Mouse (Mus musculus): ENCODE data around the gene Sncg. TPM values are rescaled to one million over a fixed set of nuclear protein-coding genes. Genes with fewer than 3 reads are reported as not detected.
"Not testable (repeated sequence)": the region's sequence is repeated elsewhere in the genome, so short reads cannot be mapped to it uniquely, and the experiment has no call there.

The Sncg gene
- polyA plus RNA-seq, 1 experiment from 2014 or later, result 6.8 TPM

DNA sequence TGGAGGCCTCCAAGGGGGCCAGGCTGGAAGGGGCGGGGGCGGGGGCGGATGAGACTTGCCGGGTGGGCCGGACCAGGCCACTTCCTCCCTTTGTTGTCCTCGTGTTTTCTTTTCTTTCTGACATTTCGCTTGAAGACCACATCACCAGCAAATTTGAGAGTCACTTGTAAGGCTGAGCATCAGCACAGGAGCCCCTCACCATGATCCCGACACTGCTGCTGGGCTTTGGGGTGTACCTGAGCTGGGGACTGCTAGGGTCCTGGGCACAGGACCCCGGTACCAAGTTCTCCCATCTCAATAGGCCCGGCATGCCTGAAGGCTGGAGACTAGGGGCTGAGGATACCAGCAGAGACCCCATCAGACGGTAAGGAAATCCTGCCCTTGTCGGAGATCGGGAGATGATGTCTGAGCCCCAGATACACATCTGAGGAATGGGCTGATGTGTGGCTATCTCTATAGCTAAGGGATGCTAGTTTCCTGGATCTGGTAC is 871 bp upstream of the Sncg start, which contains the start of gene Mmrn2:
Gene Mmrn2 (plus strand): TSS at position 51 of the 490 bp plus-strand sequence.
- Histone ChIP-seq H3K4me1 (replicated peaks; ENCODE audit: control insufficient read depth, insufficient read depth, low read length) (peaks cover 24% of the 10 kb centered on the region), H3K4me2 (ENCODE audit: low read depth, low read length) (peak within 1 kb of the TSS; percentile 49), H3K27ac (ENCODE audit: low read length) (0 out of 2 replicates have a peak within 1 kb of the TSS, but pooled peaks have one; percentile 43), H3K9ac (ENCODE audit: low read length) (peak within 1 kb of the TSS; percentile 50), H3K4me3 (ENCODE audit: low read length) (peak within 1 kb of the TSS; percentile 40), H3K27me3 (ENCODE audit: control insufficient read depth, insufficient read depth, low read depth, low read length) (no peaks in the 10 kb centered on the region), H3K9me3 (ENCODE audit: control insufficient read depth, low read length) (no peaks in the 10 kb centered on the region), H3K36me3 (ENCODE audit: control insufficient read depth, insufficient read depth, low read length) (no peaks in the 10 kb centered on the region)
- no peak for ATAC-seq (ENCODE audit: low read depth)
- WGBS, result 67% methylated on average over 13 of the region's 13 CpGs

- H3K4me3 ChIP-seq (ENCODE audit: low read length), result no peak overlapping the region
- no peak overlapping the region for H3K27ac ChIP-seq (ENCODE audit: low read length)
- H3K4me2 ChIP-seq (ENCODE audit: low read depth, low read length), result no peak overlapping the region
- no peak overlapping the region for H3K9ac ChIP-seq (ENCODE audit: low read length)
- 80% methylated on average over 6 of the region's 6 CpGs for WGBS
- H3K27me3 ChIP-seq (ENCODE audit: control insufficient read depth, insufficient read depth, low read depth, low read length), result no peaks in the 10 kb centered on the region
- H3K36me3 ChIP-seq (ENCODE audit: control insufficient read depth, insufficient read depth, low read length), result no peaks in the 10 kb centered on the region
- H3K4me1 ChIP-seq (replicated peaks; ENCODE audit: control insufficient read depth, insufficient read depth, low read length), result peaks cover 19% of the 10 kb centered on the region
- no peaks in the 10 kb centered on the region for H3K9me3 ChIP-seq (ENCODE audit: control insufficient read depth, low read length)
- ATAC-seq (ENCODE audit: low read depth), result no peak
Measured at GRCm38 (mm10) chr14:34373581-34373980, 1.0 kb downstream of the Sncg start.

GRCm38 (mm10) chr14:34372646-34373045 is 1.9 kb downstream of the Sncg start:
- Histone ChIP-seq H3K4me3 (ENCODE audit: low read length) (no peak overlapping the region), H3K4me1 (replicated peaks; ENCODE audit: control insufficient read depth, insufficient read depth, low read length) (peaks cover 14% of the 10 kb centered on the region), H3K27ac (ENCODE audit: low read length) (no peak overlapping the region), H3K9ac (ENCODE audit: low read length) (no peak overlapping the region), H3K36me3 (ENCODE audit: control insufficient read depth, insufficient read depth, low read length) (no peaks in the 10 kb centered on the region), H3K27me3 (ENCODE audit: control insufficient read depth, insufficient read depth, low read depth, low read length) (no peaks in the 10 kb centered on the region), H3K9me3 (ENCODE audit: control insufficient read depth, low read length) (no peaks in the 10 kb centered on the region), H3K4me2 (ENCODE audit: low read depth, low read length) (no peak overlapping the region)
- ATAC-seq (ENCODE audit: low read depth), result 0 out of 2 replicates have a peak, but pooled peaks have one; percentile 21
- 80% methylated on average over 6 of the region's 6 CpGs for WGBS

GRCm38 (mm10) chr14:34371763-34372162 is 2.8 kb downstream of the Sncg start:
- Histone ChIP-seq H3K9ac (ENCODE audit: low read length) (no peak overlapping the region), H3K4me1 (replicated peaks; ENCODE audit: control insufficient read depth, insufficient read depth, low read length) (peaks cover 14% of the 10 kb centered on the region), H3K4me2 (ENCODE audit: low read depth, low read length) (no peak overlapping the region), H3K27me3 (ENCODE audit: control insufficient read depth, insufficient read depth, low read depth, low read length) (no peaks in the 10 kb centered on the region), H3K4me3 (ENCODE audit: low read length) (no peak overlapping the region), H3K9me3 (ENCODE audit: control insufficient read depth, low read length) (no peaks in the 10 kb centered on the region), H3K27ac (ENCODE audit: low read length) (no peak overlapping the region), H3K36me3 (ENCODE audit: control insufficient read depth, insufficient read depth, low read length) (no peaks in the 10 kb centered on the region)
- 79% methylated on average over 2 of the region's 2 CpGs for WGBS
- ATAC-seq (ENCODE audit: low read depth), result no peak

DNA sequence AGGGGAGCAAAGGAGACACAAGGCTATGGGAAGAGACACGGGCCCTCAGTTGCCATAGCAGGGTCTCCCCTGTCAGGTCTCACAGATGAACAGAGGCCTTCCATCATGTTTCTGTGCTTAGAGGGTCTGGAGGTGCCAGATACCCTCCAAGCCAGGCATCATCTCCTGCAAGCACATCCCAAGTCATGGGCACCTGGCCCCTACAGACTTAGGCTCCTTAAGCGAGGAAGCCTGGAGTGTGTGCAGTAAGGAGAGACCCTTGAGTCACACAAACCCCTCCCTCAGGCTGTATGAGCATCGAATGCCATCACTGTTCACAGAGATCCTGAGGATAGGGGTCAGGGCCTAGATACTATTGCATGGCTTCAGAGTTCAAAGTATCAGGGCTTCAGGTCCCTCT is 3.7 kb downstream of the Sncg start:
- 84% methylated on average over 3 of the region's 3 CpGs for WGBS
- H3K9ac ChIP-seq (ENCODE audit: low read length), result no peak overlapping the region

DNA sequence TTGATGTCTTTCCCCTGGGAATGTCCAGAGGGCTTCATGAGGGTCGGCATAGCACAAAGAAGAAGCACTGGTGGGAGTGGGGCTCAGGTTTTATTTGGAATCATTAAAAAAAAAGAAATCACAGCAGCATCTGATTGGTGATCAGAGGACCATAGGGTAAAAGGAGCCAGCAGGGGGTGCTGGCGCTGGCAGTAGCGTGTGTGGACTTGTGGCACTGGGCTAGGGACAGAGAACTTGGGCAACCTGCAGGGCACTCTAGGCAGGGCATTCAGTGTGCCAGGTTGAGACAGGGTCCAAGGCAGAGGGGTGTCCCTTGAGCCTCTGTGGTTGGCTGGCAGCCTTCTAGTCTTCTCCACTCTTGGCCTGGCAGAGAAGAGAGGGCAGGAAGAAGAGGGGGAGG is 4.4 kb downstream of the Sncg start:
- Histone ChIP-seq H3K4me2 (ENCODE audit: low read depth, low read length) (no peak overlapping the region), H3K27ac (ENCODE audit: low read length) (no peak overlapping the region), H3K27me3 (ENCODE audit: control insufficient read depth, insufficient read depth, low read depth, low read length) (no peaks in the 10 kb centered on the region), H3K4me3 (ENCODE audit: low read length) (no peak overlapping the region), H3K9me3 (ENCODE audit: control insufficient read depth, low read length) (no peaks in the 10 kb centered on the region), H3K4me1 (replicated peaks; ENCODE audit: control insufficient read depth, insufficient read depth, low read length) (peaks cover 14% of the 10 kb centered on the region), H3K36me3 (ENCODE audit: control insufficient read depth, insufficient read depth, low read length) (no peaks in the 10 kb centered on the region), H3K9ac (ENCODE audit: low read length) (no peak overlapping the region)
- no peak for ATAC-seq (ENCODE audit: low read depth)
- 60% methylated on average over 3 of the region's 3 CpGs for WGBS

More for the DNA sequence above, 3.7 kb downstream of the Sncg start:
- ATAC-seq (ENCODE audit: low read depth), result no peak
- H3K9me3 ChIP-seq (ENCODE audit: control insufficient read depth, low read length), result no peaks in the 10 kb centered on the region
- H3K4me3 ChIP-seq (ENCODE audit: low read length), result no peak overlapping the region
- no peak overlapping the region for H3K4me2 ChIP-seq (ENCODE audit: low read depth, low read length)
- no peaks in the 10 kb centered on the region for H3K27me3 ChIP-seq (ENCODE audit: control insufficient read depth, insufficient read depth, low read depth, low read length)
- H3K27ac ChIP-seq (ENCODE audit: low read length), result no peak overlapping the region
- no peaks in the 10 kb centered on the region for H3K36me3 ChIP-seq (ENCODE audit: control insufficient read depth, insufficient read depth, low read length)
- H3K4me1 ChIP-seq (replicated peaks; ENCODE audit: control insufficient read depth, insufficient read depth, low read length), result peaks cover 14% of the 10 kb centered on the region

DNA sequence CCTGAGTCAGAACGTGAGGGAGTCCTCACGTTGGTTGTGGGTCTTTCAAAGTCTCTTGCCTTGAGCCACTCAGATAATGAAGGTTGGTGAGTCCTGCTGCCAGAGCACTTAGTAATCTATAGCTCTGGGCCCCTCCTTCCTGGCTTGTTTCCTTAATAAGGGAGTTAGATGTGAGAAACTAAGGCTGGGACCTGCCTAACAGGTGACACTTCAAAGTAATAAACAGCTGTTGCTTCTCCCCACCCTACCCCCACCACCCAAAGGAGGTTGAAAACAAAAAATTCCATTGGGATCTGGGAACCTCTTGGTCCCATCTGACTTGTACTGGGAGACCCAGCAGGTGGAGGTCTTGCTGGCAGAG is 9.5 kb downstream of the Sncg start:
- WGBS, result 91% methylated on average over 2 of the region's 2 CpGs
- Histone ChIP-seq H3K4me3 (ENCODE audit: low read length) (no peak overlapping the region), H3K9ac (ENCODE audit: low read length) (no peak overlapping the region), H3K27ac (ENCODE audit: low read length) (no peak overlapping the region), H3K4me2 (ENCODE audit: low read depth, low read length) (no peak overlapping the region), H3K27me3 (ENCODE audit: control insufficient read depth, insufficient read depth, low read depth, low read length) (no peaks in the 10 kb centered on the region; the same call in 1 of the 2 replicates), H3K36me3 (ENCODE audit: control insufficient read depth, insufficient read depth, low read length) (no peaks in the 10 kb centered on the region), H3K9me3 (ENCODE audit: control insufficient read depth, low read length) (no peaks in the 10 kb centered on the region), H3K4me1 (replicated peaks; ENCODE audit: control insufficient read depth, insufficient read depth, low read length) (peaks cover 3% of the 10 kb centered on the region; the same call in 1 of the 2 replicates)
- no peak for ATAC-seq (ENCODE audit: low read depth)

DNA sequence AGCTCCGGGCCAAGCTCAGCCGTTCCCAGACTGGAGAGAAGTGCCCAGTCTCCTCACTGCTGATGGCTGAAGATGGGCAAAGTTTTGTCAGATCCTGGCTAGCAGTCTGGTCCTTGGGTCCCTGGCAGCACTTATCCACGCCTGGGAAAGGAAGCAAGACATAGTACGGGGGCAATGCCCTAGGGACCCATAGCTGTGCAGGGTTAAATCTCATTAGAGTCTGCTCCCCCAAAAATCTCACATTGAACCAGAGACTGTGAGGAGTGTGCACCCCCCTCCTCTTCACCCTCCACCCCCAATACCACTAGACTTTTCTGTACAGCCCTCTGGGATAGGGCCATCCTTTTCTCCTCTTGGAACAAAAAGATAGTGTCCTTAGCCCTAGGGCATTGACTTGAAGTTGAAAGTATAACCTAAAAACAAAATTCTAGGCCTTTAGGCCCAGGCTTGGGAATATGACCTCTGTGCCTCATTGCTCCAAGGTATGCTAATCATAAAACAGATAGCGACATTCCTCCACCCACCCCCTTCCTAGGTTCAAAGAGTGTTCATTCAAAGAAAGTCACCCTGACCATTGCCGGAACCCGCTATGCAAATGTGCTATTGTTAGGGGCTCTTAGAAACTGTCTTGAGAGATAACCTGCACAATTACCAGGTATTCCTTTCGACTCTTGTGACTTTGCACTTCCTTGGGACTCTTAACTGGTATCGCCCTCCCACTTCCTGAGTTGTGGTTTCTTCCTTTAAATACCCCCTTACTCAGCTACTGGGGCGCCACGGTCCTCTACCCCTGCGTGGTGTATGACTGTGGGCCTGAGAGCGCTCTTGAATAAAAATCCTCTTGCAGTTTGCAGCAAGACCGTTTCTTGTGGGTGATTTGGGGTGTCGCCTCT is 10.1 kb downstream of the Sncg start:
- H3K27me3 ChIP-seq (ENCODE audit: control insufficient read depth, insufficient read depth, low read depth, low read length); ATAC-seq (ENCODE audit: low read depth); H3K36me3 ChIP-seq (ENCODE audit: control insufficient read depth, insufficient read depth, low read length); H3K9me3 ChIP-seq (ENCODE audit: control insufficient read depth, low read length); H3K27ac ChIP-seq (ENCODE audit: low read length); H3K9ac ChIP-seq (ENCODE audit: low read length); H3K4me1 ChIP-seq (replicated peaks; ENCODE audit: control insufficient read depth, insufficient read depth, low read length): not testable (repeated sequence)
- H3K4me2 ChIP-seq (ENCODE audit: low read depth, low read length), result peak overlapping the region; percentile 90; the same call in 1 of the 2 replicates
- H3K4me3 ChIP-seq (ENCODE audit: low read length), result peak overlapping the region; percentile 53; the same call in 1 of the 2 replicates
- 83% methylated on average over 15 of the region's 15 CpGs for WGBS

DNA sequence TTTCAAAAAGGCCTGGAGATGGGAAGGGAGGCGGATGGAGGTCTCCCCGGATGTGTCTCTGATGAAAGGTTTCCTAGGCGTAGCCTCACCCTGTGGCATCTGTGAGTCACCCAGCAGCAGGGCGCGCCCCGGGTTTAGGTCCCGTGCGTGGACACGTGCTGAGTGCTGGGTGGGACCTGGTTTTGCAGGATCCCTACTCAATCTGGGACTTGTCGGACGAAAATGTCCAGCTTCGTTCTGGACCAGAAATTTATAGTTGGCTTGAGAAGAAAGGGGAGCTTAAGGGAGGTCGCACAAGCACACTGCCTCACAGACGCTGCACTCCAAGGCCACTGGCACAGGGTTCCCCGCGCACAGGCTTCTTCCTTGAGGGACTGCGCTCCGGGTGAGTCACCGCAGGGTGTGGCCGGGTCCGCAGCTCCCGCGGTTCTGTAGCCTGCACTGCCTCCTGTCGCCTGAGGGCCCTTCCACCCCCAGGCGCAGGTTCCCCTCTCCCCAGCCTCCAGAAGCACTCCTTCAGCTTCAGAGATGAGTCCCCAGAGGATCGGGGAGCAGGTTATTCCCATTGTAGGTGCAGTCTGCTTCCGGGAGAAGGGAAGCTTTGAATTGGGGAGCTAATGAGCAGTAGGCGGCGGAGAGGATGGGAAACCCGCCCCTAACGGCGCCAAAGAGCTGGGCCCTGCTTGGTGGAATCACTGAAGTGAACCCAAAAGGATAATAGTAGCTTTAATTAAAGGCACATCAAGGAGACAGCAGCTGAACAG is 10.9 kb downstream of the Sncg start:
- peak overlapping the region; percentile 90 for H3K4me2 ChIP-seq (ENCODE audit: low read depth, low read length)
- H3K27ac ChIP-seq (ENCODE audit: low read length), result no peak overlapping the region
- no peaks in the 10 kb centered on the region; the same call in 1 of the 2 replicates for H3K27me3 ChIP-seq (ENCODE audit: control insufficient read depth, insufficient read depth, low read depth, low read length)
- no peaks in the 10 kb centered on the region for H3K9me3 ChIP-seq (ENCODE audit: control insufficient read depth, low read length)
- peak overlapping the region; percentile 53 for H3K4me3 ChIP-seq (ENCODE audit: low read length)
- H3K4me1 ChIP-seq (replicated peaks; ENCODE audit: control insufficient read depth, insufficient read depth, low read length), result peaks cover 3% of the 10 kb centered on the region; the same call in 1 of the 2 replicates
- ATAC-seq (ENCODE audit: low read depth), result peak; percentile 88
- H3K36me3 ChIP-seq (ENCODE audit: control insufficient read depth, insufficient read depth, low read length), result no peaks in the 10 kb centered on the region
- WGBS, result 4% methylated on average over 32 of the region's 32 CpGs
- peak overlapping the region; percentile 64 for H3K9ac ChIP-seq (ENCODE audit: low read length)

Measured in lung, embryonic 16.5 days (tissue).